Mouse (Mus musculus) small intestine, adult 2 months (tissue): ENCODE data around the gene Slc25a11. TPM values are rescaled to one million over a fixed set of nuclear protein-coding genes. Genes with fewer than 3 reads are reported as not detected.

Source experiments
- H3K27ac ChIP-seq: fragments of 200-500 bp; 2 replicates; pipeline ENCODE4 v1.5.1; 2012; ENCODE audit warnings: low read depth, low read length, control low read depth, inconsistent platforms; ENCODE audit not compliant: insufficient read depth
- H3K27me3 ChIP-seq: fragments of 200-500 bp; 2 replicates; pipeline ENCODE4 v1.6.1; 2012; ENCODE audit warnings: mild to moderate bottlenecking, moderate library complexity, low read length, inconsistent platforms; ENCODE audit not compliant: control insufficient read depth, insufficient read depth
- H3K36me3 ChIP-seq: fragments of 200-500 bp; 2 replicates; pipeline ENCODE4 v1.6.1; 2012; ENCODE audit warnings: mild to moderate bottlenecking, low read length, control low read depth, inconsistent platforms; ENCODE audit not compliant: control insufficient read depth, insufficient read depth
- H3K4me1 ChIP-seq: fragments of 200-500 bp; 2 replicates; pipeline ENCODE4 v1.6.1; 2012; ENCODE audit warnings: low read length, inconsistent platforms, mixed read lengths; ENCODE audit not compliant: control insufficient read depth, insufficient read depth, insufficient read length
- H3K4me3 ChIP-seq: fragments of 200-500 bp; 2 replicates; pipeline ENCODE4 v1.5.1; 2012; ENCODE audit warnings: low read depth, mild to moderate bottlenecking, control low read depth, inconsistent platforms, low read length, moderate library complexity
- CTCF ChIP-seq: fragments of 200-500 bp; IDR thresholded peaks from 2 replicates; pipeline ENCODE4 v1.5.1; 2012; ENCODE audit warnings: low read depth, mild to moderate bottlenecking, control low read depth, inconsistent platforms, low read length, moderate library complexity, mixed read lengths; ENCODE audit not compliant: insufficient replicate concordance, insufficient read length; ENCODE audit errors: extremely low read depth
- POLR2A ChIP-seq: fragments of 200-500 bp; IDR thresholded peaks from 2 replicates; pipeline ENCODE4 v1.6.1; 2012; ENCODE audit warnings: low read depth, mild to moderate bottlenecking, control low read depth, inconsistent platforms, low read length, moderate library complexity
- WGBS: fragments of 180-500 bp; shearing (Covaris S2); methylation state at CpG from one replicate; pipeline ENCODE4 v1.1.7; 2018; 5-methylcytosine and 5-hydroxymethylcytosine counted together
- polyA plus RNA-seq: library from polyadenylated mRNA; depleted of rRNA; stranded (reverse); fragments of >200 nt; gene quantifications from 2 replicates; pipeline ENCODE4 v1.2.3, GENCODE M21; 2012

Gene Slc25a11
- polyA plus RNA-seq, 1 experiment = 147 TPM

GRCm38 (mm10) chr11:70654923-70655570, 7.8 kb upstream of the Slc25a11 start:
- H3K27ac ChIP-seq = peak overlapping the region; percentile 99
- peaks cover 34% of the 10 kb centered on the region for H3K36me3 ChIP-seq
- under 1% methylated on average over 48 of the region's 48 CpGs for WGBS
- peak overlapping the region; percentile 87 for H3K4me3 ChIP-seq
- H3K27me3 ChIP-seq = no peaks in the 10 kb centered on the region
- peaks cover 21% of the 10 kb centered on the region for H3K4me1 ChIP-seq
- TF ChIP-seq CTCF (no peak), POLR2A (peak; percentile 51)

GRCm38 (mm10) chr11:70654198-70654922, 7.1 kb upstream of the Slc25a11 start, which contains the start of gene Pfn1:
Gene Pfn1, minus strand, starts transcription at chr11:70654644.
- Histone ChIP-seq H3K27ac (peak within 1 kb of the TSS; percentile 99), H3K27me3 (no peaks in the 10 kb centered on the region), H3K4me1 (peaks cover 27% of the 10 kb centered on the region), H3K36me3 (peaks cover 40% of the 10 kb centered on the region), H3K4me3 (peak within 1 kb of the TSS; percentile 87)
- WGBS = under 1% methylated on average over 56 of the region's 61 CpGs
- no peak for TF ChIP-seq CTCF
- peak; percentile 97 for TF ChIP-seq POLR2A

- Histone ChIP-seq H3K4me1 (peaks cover 32% of the 10 kb centered on the region), H3K27ac (peak overlapping the region; percentile 99)
- WGBS = under 1% methylated on average over 58 of the region's 63 CpGs
Measured at GRCm38 (mm10) chr11:70653345-70654197, 6.3 kb upstream of the Slc25a11 start.

GRCm38 (mm10) chr11:70652884-70653344, 5.6 kb upstream of the Slc25a11 start:
- Histone ChIP-seq H3K4me1 (peaks cover 32% of the 10 kb centered on the region), H3K4me3 (peak overlapping the region; percentile 87), H3K27ac (peak overlapping the region; percentile 99), H3K27me3 (no peaks in the 10 kb centered on the region), H3K36me3 (peaks cover 46% of the 10 kb centered on the region)
- TF ChIP-seq POLR2A (no peak), CTCF (no peak)
- WGBS = 2% methylated on average over 6 of the region's 6 CpGs

More at GRCm38 (mm10) chr11:70653345-70654197, 6.3 kb upstream of the Slc25a11 start:
- TF ChIP-seq POLR2A (no peak), CTCF (no peak)
- H3K4me3 ChIP-seq = peak overlapping the region; percentile 87
- H3K36me3 ChIP-seq = peaks cover 46% of the 10 kb centered on the region
- H3K27me3 ChIP-seq = no peaks in the 10 kb centered on the region

- TF ChIP-seq POLR2A (no peak), CTCF (no peak)
- Histone ChIP-seq H3K4me1 (peaks cover 26% of the 10 kb centered on the region), H3K4me3 (peak overlapping the region; percentile 87), H3K27ac (peak overlapping the region; percentile 99), H3K27me3 (no peaks in the 10 kb centered on the region), H3K36me3 (peaks cover 46% of the 10 kb centered on the region)
- WGBS = 9% methylated on average over 12 of the region's 12 CpGs
Measured at GRCm38 (mm10) chr11:70652029-70652883, 5.0 kb upstream of the Slc25a11 start.

- peak overlapping the region; percentile 80; the same call in 1 of the 2 replicates for H3K27ac ChIP-seq
- H3K27me3 ChIP-seq = no peaks in the 10 kb centered on the region
- peaks cover 18% of the 10 kb centered on the region for H3K4me1 ChIP-seq
- H3K36me3 ChIP-seq = peaks cover 46% of the 10 kb centered on the region
- H3K4me3 ChIP-seq = no peak overlapping the region
- WGBS = 5% methylated on average over 2 of the region's 2 CpGs
- TF ChIP-seq CTCF (no peak), POLR2A (peak; percentile 27; the same call in 1 of the 2 replicates)
Measured at GRCm38 (mm10) chr11:70651391-70651790, 4.1 kb upstream of the Slc25a11 start.
